ENCODE assay signal across 8 mouse cellular contexts in the genomic region with DNA sequence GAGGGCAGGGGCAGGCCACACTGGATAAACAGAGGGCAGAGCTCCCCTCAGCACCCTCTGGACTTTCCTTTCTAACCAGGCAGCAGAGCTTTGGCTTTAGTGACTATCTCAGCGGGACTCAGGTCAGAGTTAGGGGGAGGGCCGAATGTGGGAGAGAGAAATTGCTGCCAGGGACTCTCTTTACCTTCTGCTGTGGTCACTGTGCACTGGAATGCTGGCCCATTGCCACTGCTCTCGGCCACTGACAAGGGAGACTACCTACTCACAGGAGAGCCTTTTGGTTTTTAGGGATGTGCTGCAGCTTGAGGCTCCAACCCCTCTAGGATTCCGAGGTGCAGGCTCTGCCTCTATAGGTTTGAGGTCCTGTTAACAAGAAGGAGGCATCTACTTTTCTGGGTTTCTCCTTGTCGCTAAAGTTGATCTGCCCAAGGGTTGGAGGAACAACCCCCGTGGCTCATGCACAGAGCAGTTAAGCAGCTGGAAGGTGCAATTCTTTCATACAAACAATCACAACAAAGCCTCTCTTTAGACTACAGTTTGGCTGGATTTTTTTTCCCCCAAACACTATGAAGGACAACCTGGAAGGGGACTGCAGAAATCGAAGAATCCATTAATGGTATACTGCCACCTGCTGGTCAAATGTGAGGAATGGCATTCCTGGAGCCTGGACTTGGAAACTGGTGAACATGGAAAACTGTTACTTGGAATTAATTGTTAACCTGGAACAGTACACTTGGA.
DNase-seq lines count a peak whose midpoint lies in the region; ATAC-seq lines count a peak whose summit lies in the region.

No protein-coding gene starts in this region.

- H3K36me3 ChIP-seq in forebrain, embryonic 12.5 days (replicated peaks), result peaks cover 13% of the 10 kb centered on the region
- peaks cover 10% of the 10 kb centered on the region; the same call in 1 of the 2 replicates for H3K36me3 ChIP-seq in intestine, embryonic 15.5 days
- H3K36me3 ChIP-seq in midbrain, embryonic 14.5 days (ENCODE audit: control insufficient read depth, insufficient read depth, low read length), result peaks cover 26% of the 10 kb centered on the region

- peaks cover 18% of the 10 kb centered on the region for H3K4me1 ChIP-seq in forebrain, embryonic 12.5 days
- H3K4me1 ChIP-seq in intestine, embryonic 15.5 days (replicated peaks), result no peaks in the 10 kb centered on the region
- peaks cover 8% of the 10 kb centered on the region; the same call in 1 of the 2 replicates for H3K4me1 ChIP-seq in midbrain, embryonic 14.5 days (ENCODE audit: control insufficient read depth, insufficient read depth, low read length)

- H3K9me3 ChIP-seq in forebrain, embryonic 12.5 days, result no peaks in the 10 kb centered on the region
- H3K9me3 ChIP-seq in intestine, embryonic 15.5 days, result no peaks in the 10 kb centered on the region
- H3K9me3 ChIP-seq in midbrain, embryonic 14.5 days (ENCODE audit: control insufficient read depth, low read length), result no peaks in the 10 kb centered on the region

- peak; percentile 7 for DNase-seq in gastrocnemius, adult 18-20 months (ENCODE audit: low spot score)
- DNase-seq in gastrocnemius, postnatal 10 days, result no peak
- peak; percentile 40 for DNase-seq in brain, embryonic 18.5 days (ENCODE audit: low read depth, low spot score)
- peak; percentile 30 for DNase-seq in left cerebral cortex, postnatal 4 days
- DNase-seq in midbrain, embryonic 14.5 days, result peak; percentile 92
- DNase-seq in spleen, postnatal 36 days (ENCODE audit: low spot score in 2 of 2), result no peak

- intact Hi-C loops in left cerebral cortex, postnatal 4 days (cut with DNase I), result loop anchor here (5.0 to 10.0 kb wide), 3 partner anchors 622 to 912 kb away; a partner anchor contains a TSS

- H3K27ac ChIP-seq in forebrain, embryonic 12.5 days, result no peak overlapping the region
- H3K27ac ChIP-seq in intestine, embryonic 15.5 days, result no peak overlapping the region
- H3K27ac ChIP-seq in midbrain, embryonic 14.5 days (replicated peaks; ENCODE audit: low read depth, low read length), result no peak overlapping the region

- no peak overlapping the region for H3K4me3 ChIP-seq in forebrain, embryonic 12.5 days (replicated peaks)
- H3K4me3 ChIP-seq in intestine, embryonic 15.5 days (replicated peaks), result no peak overlapping the region
- no peak overlapping the region for H3K4me3 ChIP-seq in midbrain, embryonic 14.5 days (replicated peaks; ENCODE audit: low read depth, low read length)

- no peak overlapping the region for H3K4me2 ChIP-seq in forebrain, embryonic 12.5 days
- no peak overlapping the region for H3K4me2 ChIP-seq in intestine, embryonic 15.5 days (replicated peaks)
- no peak overlapping the region for H3K4me2 ChIP-seq in midbrain, embryonic 14.5 days (ENCODE audit: low read length)

- WGBS in forebrain, embryonic 12.5 days, result 32% methylated on average over 7 of the region's 7 CpGs
- WGBS in intestine, embryonic 15.5 days, result 47% methylated on average over 7 of the region's 7 CpGs
- 38% methylated on average over 7 of the region's 7 CpGs for WGBS in midbrain, embryonic 14.5 days

- ATAC-seq in forebrain, embryonic 12.5 days (ENCODE audit: low FRiP score), result peak; percentile 49; the same call in 1 of the 2 replicates
- peak; percentile 77 for ATAC-seq in intestine, embryonic 15.5 days
- ATAC-seq in midbrain, embryonic 14.5 days (ENCODE audit: low FRiP score, low TSS enrichment), result no peak

- H3K27me3 ChIP-seq in forebrain, embryonic 12.5 days, result 0 out of 2 replicates have a peak, but pooled peaks cover 5% of the 10 kb centered on the region
- no peaks in the 10 kb centered on the region for H3K27me3 ChIP-seq in intestine, embryonic 15.5 days (replicated peaks)
- H3K27me3 ChIP-seq in midbrain, embryonic 14.5 days (ENCODE audit: control insufficient read depth, insufficient read depth, low read length), result no peaks in the 10 kb centered on the region

- H3K9ac ChIP-seq in forebrain, embryonic 12.5 days, result no peak overlapping the region
- no peak overlapping the region for H3K9ac ChIP-seq in intestine, embryonic 15.5 days
- 0 out of 2 replicates have a peak overlapping the region, but pooled peaks have one; percentile 0 for H3K9ac ChIP-seq in midbrain, embryonic 14.5 days (replicated peaks; ENCODE audit: low read length)

Comparison
In these comparisons a context has a peak if more than half of its experiments do, and no peak if none do; other contexts are left out.
1. DNase-seq: peak in gastrocnemius, adult 18-20 months (single experiment), brain, embryonic 18.5 days (single experiment), left cerebral cortex, postnatal 4 days (single experiment) and midbrain, embryonic 14.5 days (single experiment); none in gastrocnemius, postnatal 10 days (single experiment) and spleen, postnatal 36 days (0 of 2).